Mouse (Mus musculus): ENCODE data around the gene Galnt18.

DNA sequence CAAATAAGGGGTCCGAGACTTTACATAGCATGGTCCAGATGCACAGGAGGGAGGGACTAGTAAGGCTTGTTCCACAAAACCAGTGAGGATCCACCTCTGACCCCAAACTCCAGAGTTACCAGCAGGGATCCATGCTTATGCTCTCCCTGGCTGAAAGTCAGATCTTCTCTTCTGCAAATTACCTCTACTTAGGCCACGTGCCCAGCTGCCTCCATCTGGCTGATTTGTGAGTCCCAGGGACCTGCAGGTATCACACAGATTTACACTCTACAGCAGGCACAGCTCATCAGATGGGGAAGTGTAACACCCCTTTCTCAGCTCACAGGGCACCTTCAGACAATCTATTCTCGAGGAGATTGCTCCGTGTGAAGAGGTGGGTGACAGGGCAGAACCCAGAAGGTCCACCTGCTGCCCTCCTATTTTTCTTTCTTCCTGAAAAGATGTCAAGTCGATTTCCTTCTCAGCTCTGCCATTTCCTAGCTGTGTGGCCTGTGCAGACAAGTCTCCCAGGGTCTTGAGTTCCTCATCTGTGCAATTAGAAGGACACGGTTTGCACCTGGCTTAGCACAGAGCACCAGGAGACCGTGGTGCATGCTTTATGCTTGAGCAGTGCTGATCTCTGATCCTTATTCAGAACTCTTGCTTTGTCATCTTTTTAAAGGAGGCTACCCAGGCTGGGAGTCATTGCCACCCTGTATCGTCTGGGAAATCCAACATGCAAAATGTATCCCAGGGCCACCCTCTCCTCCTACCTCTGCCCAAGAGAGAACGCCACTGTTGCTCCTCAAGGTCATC, 216.3 kb downstream of the Galnt18 start:
- no peak for TF ChIP-seq CTCF (IDR thresholded peaks at IDR 0.05)
- no peak for TF ChIP-seq EP300 (IDR thresholded peaks at IDR 0.05)
